ENCODE assay signal across 19 mouse cellular contexts in the genomic region with DNA sequence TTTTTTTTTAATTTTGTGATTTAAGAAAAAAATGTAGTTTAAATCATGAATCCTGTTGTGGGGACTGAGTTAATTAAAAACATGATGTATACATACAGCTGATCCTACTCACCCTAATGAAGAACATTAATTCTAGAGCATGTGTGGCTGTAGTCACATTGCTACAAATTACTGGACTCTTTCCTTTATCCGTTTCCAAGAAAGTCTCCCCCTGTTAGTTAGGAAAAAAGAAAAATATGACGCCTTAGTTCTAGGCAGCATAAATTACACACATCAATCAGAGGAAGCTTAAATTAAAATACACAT.
A peak's percentile ranks its signal among the peaks of the same experiment; 100 is the strongest.
DNase-seq lines count a peak whose midpoint lies in the region; ATAC-seq and TF ChIP-seq lines count a peak whose summit lies in the region.
"Had no signal": no experiment of that assay in that cellular context is flagged by ENCODE, and none has a peak within 500 bp of the region (broad histone marks: within the 10 kb centered on the region; RNA-seq: fewer than 3 reads in every experiment).

No protein-coding gene starts in this region.

- no peaks in the 10 kb centered on the region for H3K9me3 ChIP-seq in kidney, postnatal 0 days (replicated peaks; ENCODE audit: low read length)
- H3K9me3 ChIP-seq in kidney, embryonic 14.5 days (ENCODE audit: control insufficient read depth, low read length): no peaks in the 10 kb centered on the region
- no peaks in the 10 kb centered on the region for H3K9me3 ChIP-seq in forebrain, embryonic 14.5 days (replicated peaks; ENCODE audit: control insufficient read depth, low read length)
- no peaks in the 10 kb centered on the region for H3K9me3 ChIP-seq in hindbrain, postnatal 0 days (ENCODE audit: low read length)
- no peaks in the 10 kb centered on the region for H3K9me3 ChIP-seq in neural tube, embryonic 13.5 days
- H3K9me3 ChIP-seq: embryonic facial prominence, embryonic 15.5 days; limb, embryonic 15.5 days had no signal

- no peaks in the 10 kb centered on the region for H3K27me3 ChIP-seq in kidney, postnatal 0 days (ENCODE audit: insufficient read depth, low read length)
- H3K27me3 ChIP-seq in kidney, embryonic 14.5 days (ENCODE audit: control insufficient read depth, insufficient read depth, low read length): no peaks in the 10 kb centered on the region
- H3K27me3 ChIP-seq in forebrain, embryonic 14.5 days (replicated peaks; ENCODE audit: control insufficient read depth, insufficient read depth, low read length): no peaks in the 10 kb centered on the region
- H3K27me3 ChIP-seq in hindbrain, postnatal 0 days (ENCODE audit: insufficient read depth, low read length): no peaks in the 10 kb centered on the region
- no peaks in the 10 kb centered on the region for H3K27me3 ChIP-seq in neural tube, embryonic 13.5 days
- H3K27me3 ChIP-seq: embryonic facial prominence, embryonic 15.5 days; limb, embryonic 15.5 days had no signal

- no peak overlapping the region for H3K9ac ChIP-seq in kidney, postnatal 0 days (ENCODE audit: low read depth, low read length)
- H3K9ac ChIP-seq in kidney, embryonic 14.5 days (ENCODE audit: low read depth, low read length): no peak overlapping the region
- no peak overlapping the region for H3K9ac ChIP-seq in forebrain, embryonic 14.5 days (ENCODE audit: low read length)
- no peak overlapping the region for H3K9ac ChIP-seq in hindbrain, postnatal 0 days (replicated peaks; ENCODE audit: low read length)
- H3K9ac ChIP-seq in neural tube, embryonic 13.5 days: no peak overlapping the region
- H3K9ac ChIP-seq: embryonic facial prominence, embryonic 15.5 days; limb, embryonic 15.5 days; liver, postnatal 0 days had no signal

- 54% methylated on average over 2 of the region's 2 CpGs for WGBS in kidney, postnatal 0 days
- WGBS in kidney, embryonic 14.5 days: 80% methylated on average over 2 of the region's 2 CpGs
- 3% methylated on average over 2 of the region's 2 CpGs for WGBS in forebrain, embryonic 14.5 days
- WGBS in hindbrain, postnatal 0 days: 26% methylated on average over 2 of the region's 2 CpGs
- 19% methylated on average over 2 of the region's 2 CpGs for WGBS in neural tube, embryonic 13.5 days

- no peak overlapping the region for H3K27ac ChIP-seq in kidney, postnatal 0 days
- no peak overlapping the region for H3K27ac ChIP-seq in kidney, embryonic 14.5 days (ENCODE audit: low read depth, low read length)
- H3K27ac ChIP-seq in forebrain, embryonic 14.5 days (ENCODE audit: low read depth, low read length): 0 out of 2 replicates have a peak overlapping the region, but pooled peaks have one; percentile 46
- no peak overlapping the region for H3K27ac ChIP-seq in hindbrain, postnatal 0 days
- H3K27ac ChIP-seq in neural tube, embryonic 13.5 days (replicated peaks): no peak overlapping the region
- H3K27ac ChIP-seq: embryonic facial prominence, embryonic 15.5 days; limb, embryonic 15.5 days had no signal

- peak; percentile 74 for DNase-seq in kidney, postnatal 0 days (ENCODE audit: low spot score)
- DNase-seq in forebrain, embryonic 14.5 days (ENCODE audit: low spot score): peak; percentile 78
- no peak for DNase-seq in hindbrain, postnatal 0 days (ENCODE audit: low spot score)
- no peak for DNase-seq in cerebellum, adult 11 months
- no peak for DNase-seq in cerebellum, adult 11-12 months
- DNase-seq in layer of hippocampus, adult 8-10 months (ENCODE audit: low spot score in 2 of 2): no peak
- DNase-seq: cerebellum, postnatal 14 days; embryo, embryonic 11 days; heart, postnatal 10 days; kidney, adult 2 months; kidney, postnatal 36 days; layer of hippocampus, postnatal 36 days; liver, postnatal 0 days; lung, postnatal 4 days; spleen, adult 18-20 months had no signal

- ATAC-seq in kidney, postnatal 0 days (replicated peaks; ENCODE audit: low FRiP score, low read depth): no peak
- no peak; the same call in 1 of the 2 replicates for ATAC-seq in kidney, embryonic 14.5 days (ENCODE audit: low FRiP score, low TSS enrichment)
- peak; percentile 60 for ATAC-seq in forebrain, embryonic 14.5 days
- peak; percentile 45; the same call in 1 of the 2 replicates for ATAC-seq in hindbrain, postnatal 0 days
- ATAC-seq in neural tube, embryonic 13.5 days (ENCODE audit: low read depth): peak; percentile 84
- ATAC-seq: liver, postnatal 0 days had no signal

- H3K4me2 ChIP-seq in kidney, postnatal 0 days (ENCODE audit: low read length): no peak overlapping the region
- no peak overlapping the region for H3K4me2 ChIP-seq in kidney, embryonic 14.5 days (replicated peaks; ENCODE audit: low read depth, low read length)
- no peak overlapping the region for H3K4me2 ChIP-seq in forebrain, embryonic 14.5 days (ENCODE audit: low read length)
- H3K4me2 ChIP-seq in hindbrain, postnatal 0 days (ENCODE audit: low read depth, low read length): no peak overlapping the region
- no peak overlapping the region for H3K4me2 ChIP-seq in neural tube, embryonic 13.5 days
- H3K4me2 ChIP-seq: embryonic facial prominence, embryonic 15.5 days; limb, embryonic 15.5 days had no signal

- no peak overlapping the region for H3K4me3 ChIP-seq in kidney, postnatal 0 days (replicated peaks; ENCODE audit: low read depth, low read length)
- no peak overlapping the region for H3K4me3 ChIP-seq in kidney, embryonic 14.5 days (ENCODE audit: low read length)
- no peak overlapping the region for H3K4me3 ChIP-seq in forebrain, embryonic 14.5 days (ENCODE audit: low read depth, low read length)
- H3K4me3 ChIP-seq in hindbrain, postnatal 0 days (ENCODE audit: low read length): no peak overlapping the region
- no peak overlapping the region for H3K4me3 ChIP-seq in neural tube, embryonic 13.5 days
- H3K4me3 ChIP-seq: embryonic facial prominence, embryonic 15.5 days; limb, embryonic 15.5 days had no signal

- H3K36me3 ChIP-seq in kidney, postnatal 0 days (ENCODE audit: insufficient read depth, low read length): no peaks in the 10 kb centered on the region
- no peaks in the 10 kb centered on the region for H3K36me3 ChIP-seq in kidney, embryonic 14.5 days (ENCODE audit: control insufficient read depth, insufficient read depth, low read length)
- H3K36me3 ChIP-seq in forebrain, embryonic 14.5 days (ENCODE audit: control insufficient read depth, insufficient read depth, low read length): no peaks in the 10 kb centered on the region
- no peaks in the 10 kb centered on the region for H3K36me3 ChIP-seq in hindbrain, postnatal 0 days (ENCODE audit: insufficient read depth, low read length)
- H3K36me3 ChIP-seq in neural tube, embryonic 13.5 days: no peaks in the 10 kb centered on the region
- H3K36me3 ChIP-seq: embryonic facial prominence, embryonic 15.5 days; limb, embryonic 15.5 days had no signal

- no peak for TF ChIP-seq CTCF in kidney, postnatal 0 days (IDR thresholded peaks at IDR 0.05; ENCODE audit: low read depth)
- no peak for TF ChIP-seq CTCF in hindbrain, postnatal 0 days (IDR thresholded peaks at IDR 0.05; ENCODE audit: low read depth)

- no peaks in the 10 kb centered on the region for H3K4me1 ChIP-seq in kidney, postnatal 0 days (replicated peaks; ENCODE audit: insufficient read depth, low read length)
- no peaks in the 10 kb centered on the region for H3K4me1 ChIP-seq in kidney, embryonic 14.5 days (ENCODE audit: control insufficient read depth, insufficient read depth, low read length)
- peaks cover 4% of the 10 kb centered on the region; the same call in 1 of the 2 replicates for H3K4me1 ChIP-seq in forebrain, embryonic 14.5 days (ENCODE audit: control insufficient read depth, insufficient read depth, low read length)
- no peaks in the 10 kb centered on the region for H3K4me1 ChIP-seq in hindbrain, postnatal 0 days (ENCODE audit: insufficient read depth, low read length)
- peaks cover 8% of the 10 kb centered on the region; the same call in 1 of the 2 replicates for H3K4me1 ChIP-seq in neural tube, embryonic 13.5 days (replicated peaks)
- H3K4me1 ChIP-seq: embryonic facial prominence, embryonic 15.5 days; limb, embryonic 15.5 days had no signal

Comparison
In these comparisons a context has a peak if more than half of its experiments do, and no peak if none do; other contexts are left out.
1. ATAC-seq: peak in forebrain, embryonic 14.5 days (single experiment), hindbrain, postnatal 0 days (single experiment) and neural tube, embryonic 13.5 days (single experiment); none in kidney, postnatal 0 days (single experiment) and kidney, embryonic 14.5 days (single experiment).
2. DNase-seq: peak in kidney, postnatal 0 days (single experiment) and forebrain, embryonic 14.5 days (single experiment); none in hindbrain, postnatal 0 days (single experiment), cerebellum, adult 11 months (single experiment), cerebellum, adult 11-12 months (single experiment) and layer of hippocampus, adult 8-10 months (0 of 2).